In genomic region chr11:97114671-97115601, GRCm38 (mm10) we compare ENCODE assay signal across 8 mouse cellular contexts. TPM values are rescaled to one million over a fixed set of nuclear protein-coding genes. Genes with fewer than 3 reads are reported as not detected.
DNase-seq lines count a peak whose midpoint lies in the region; ATAC-seq and TF ChIP-seq lines count a peak whose summit lies in the region.

TSS of gene Tbx21 (minus strand) at chr11:97115331.

- no peak within 1 kb of the TSS for H3K27ac ChIP-seq in heart, adult 2 months
- no peak within 1 kb of the TSS for H3K27ac ChIP-seq in ES-Bruce4 (ENCODE audit: insufficient read depth, low read length)
- no peak within 1 kb of the TSS for H3K27ac ChIP-seq in hindbrain, embryonic 11.5 days (ENCODE audit: low read depth, low read length)
- H3K27ac ChIP-seq in midbrain, embryonic 14.5 days (replicated peaks; ENCODE audit: low read depth, low read length) = no peak within 1 kb of the TSS

- H3K36me3 ChIP-seq in heart, adult 2 months (ENCODE audit: control insufficient read depth, insufficient read depth, low read length) = no peaks in the 10 kb centered on the region
- H3K36me3 ChIP-seq in ES-Bruce4 (ENCODE audit: control insufficient read depth, insufficient read depth, low read length, poor library complexity, severe bottlenecking) = no peaks in the 10 kb centered on the region
- no peaks in the 10 kb centered on the region for H3K36me3 ChIP-seq in hindbrain, embryonic 11.5 days (ENCODE audit: control insufficient read depth, insufficient read depth, low read length)
- no peaks in the 10 kb centered on the region for H3K36me3 ChIP-seq in midbrain, embryonic 14.5 days (ENCODE audit: control insufficient read depth, insufficient read depth, low read length)

- H3K4me1 ChIP-seq in heart, adult 2 months (ENCODE audit: control insufficient read depth, insufficient read depth, low read length) = no peaks in the 10 kb centered on the region
- H3K4me1 ChIP-seq in ES-Bruce4 (ENCODE audit: control insufficient read depth, insufficient read depth, low read length) = no peaks in the 10 kb centered on the region
- H3K4me1 ChIP-seq in hindbrain, embryonic 11.5 days (replicated peaks; ENCODE audit: control insufficient read depth, insufficient read depth, low read length) = peaks cover 7% of the 10 kb centered on the region; the same call in 1 of the 2 replicates
- peaks cover 10% of the 10 kb centered on the region; the same call in 1 of the 2 replicates for H3K4me1 ChIP-seq in midbrain, embryonic 14.5 days (ENCODE audit: control insufficient read depth, insufficient read depth, low read length)

- TF ChIP-seq CTCF in heart, adult 2 months (IDR thresholded peaks at IDR 0.05) = no peak
- TF ChIP-seq CTCF in ES-Bruce4 (IDR thresholded peaks at IDR 0.05; ENCODE audit: low read depth, low read length) = no peak

- peak within 1 kb of the TSS; percentile 74 for H3K4me2 ChIP-seq in hindbrain, embryonic 11.5 days (replicated peaks; ENCODE audit: low read depth, low read length)
- peak within 1 kb of the TSS; percentile 55 for H3K4me2 ChIP-seq in midbrain, embryonic 14.5 days (ENCODE audit: low read length)

- peak within 1 kb of the TSS; percentile 44 for H3K4me3 ChIP-seq in heart, adult 2 months
- H3K4me3 ChIP-seq in ES-Bruce4 (ENCODE audit: low read depth, low read length) = peak within 1 kb of the TSS; percentile 71
- H3K4me3 ChIP-seq in hindbrain, embryonic 11.5 days (ENCODE audit: low read depth, low read length) = peak within 1 kb of the TSS; percentile 39
- peak within 1 kb of the TSS; percentile 30 for H3K4me3 ChIP-seq in midbrain, embryonic 14.5 days (replicated peaks; ENCODE audit: low read depth, low read length)

- H3K9me3 ChIP-seq in ES-Bruce4 (replicated peaks; ENCODE audit: control insufficient read depth, insufficient read depth, low read length, poor library complexity, severe bottlenecking) = no peaks in the 10 kb centered on the region
- no peaks in the 10 kb centered on the region for H3K9me3 ChIP-seq in hindbrain, embryonic 11.5 days (ENCODE audit: control insufficient read depth, low read length)
- no peaks in the 10 kb centered on the region for H3K9me3 ChIP-seq in midbrain, embryonic 14.5 days (ENCODE audit: control insufficient read depth, low read length)

- no peak for TF ChIP-seq POLR2A in heart, adult 2 months (IDR thresholded peaks at IDR 0.05; ENCODE audit: insufficient read depth, low read depth, low read length)
- no peak for TF ChIP-seq POLR2A in ES-Bruce4 (IDR thresholded peaks at IDR 0.05; ENCODE audit: insufficient read depth, low read length)

- ATAC-seq in hindbrain, embryonic 11.5 days (ENCODE audit: low FRiP score) = no peak
- no peak for ATAC-seq in midbrain, embryonic 14.5 days (ENCODE audit: low FRiP score, low TSS enrichment)
- ATAC-seq in erythroblast, adult 5-6 weeks (replicated peaks; ENCODE audit: low FRiP score, poor library complexity, severe bottlenecking) = no peak

- no peak for TF ChIP-seq EP300 in heart, adult 2 months (IDR thresholded peaks at IDR 0.05; ENCODE audit: insufficient read depth, low read depth, low read length)
- no peak for TF ChIP-seq EP300 in ES-Bruce4 (IDR thresholded peaks at IDR 0.05; ENCODE audit: insufficient read depth, low read depth, low read length)

- H3K9ac ChIP-seq in heart, adult 2 months (ENCODE audit: low read depth, low read length) = no peak within 1 kb of the TSS
- peak within 1 kb of the TSS; percentile 64 for H3K9ac ChIP-seq in ES-Bruce4 (ENCODE audit: low read depth, poor library complexity, severe bottlenecking)
- H3K9ac ChIP-seq in hindbrain, embryonic 11.5 days (ENCODE audit: low read depth, low read length) = peak within 1 kb of the TSS; percentile 38
- no peak within 1 kb of the TSS for H3K9ac ChIP-seq in midbrain, embryonic 14.5 days (replicated peaks; ENCODE audit: low read length)

- no peak for DNase-seq in heart, adult 2 months
- DNase-seq in heart, postnatal 4 days = no peak
- peak; percentile 56 for DNase-seq in hindbrain, embryonic 11.5 days (ENCODE audit: low spot score)
- peak; percentile 49 for DNase-seq in midbrain, embryonic 14.5 days
- peak; percentile 71 for DNase-seq in thymus, postnatal 4 days
- DNase-seq in lung, postnatal 36 days = no peak

- peaks cover 10% of the 10 kb centered on the region for H3K27me3 ChIP-seq in heart, adult 2 months (ENCODE audit: control insufficient read depth, insufficient read depth, low read length)
- H3K27me3 ChIP-seq in ES-Bruce4 (ENCODE audit: control insufficient read depth, insufficient read depth, low read length, poor library complexity, severe bottlenecking) = peaks cover 17% of the 10 kb centered on the region
- peaks cover 45% of the 10 kb centered on the region for H3K27me3 ChIP-seq in hindbrain, embryonic 11.5 days (ENCODE audit: control insufficient read depth, insufficient read depth, low read length)
- peaks cover 48% of the 10 kb centered on the region for H3K27me3 ChIP-seq in midbrain, embryonic 14.5 days (ENCODE audit: control insufficient read depth, insufficient read depth, low read length)

- intact Hi-C loops in heart, adult 2 months (cut with DNase I) = no loop called here

- no peaks in the 10 kb centered on the region for H3K79me2 ChIP-seq in heart, adult 2 months (replicated peaks; ENCODE audit: control insufficient read depth, insufficient read depth, low read length)

- WGBS in heart, adult 2 months = 2% methylated on average over 86 of the region's 87 CpGs
- 1% methylated on average over 80 of the region's 87 CpGs for WGBS in hindbrain, embryonic 11.5 days
- under 1% methylated on average over 87 of the region's 87 CpGs for WGBS in midbrain, embryonic 14.5 days

RNA-seq across cellular contexts. Expression of gene Tbx21, which starts in this region (rescaled TPM):
- not detected for total RNA-seq in heart, adult 2 months (2021)
- 0.15 and 0.45 TPM in 2 replicates for polyA plus RNA-seq in heart, adult 2 months (2012; rRNA removed)
- not detected for total RNA-seq in heart, postnatal 4 days (2021)
- polyA plus RNA-seq in ES-Bruce4 (2011; ENCODE audit: insufficient read depth, insufficient read length, low read depth, missing spikeins) = 0.24 TPM in 1 of 2 replicates, not detected in the other
- polyA plus RNA-seq in hindbrain, embryonic 11.5 days (2014; fragmentation: Nextera tagmentation; extraction: Ambion mirVana) = 0.11 and 0.23 TPM in 2 replicates
- polyA plus RNA-seq in midbrain, embryonic 14.5 days (2014; fragmentation: Nextera tagmentation; extraction: Ambion mirVana) = 0.13 TPM in 1 of 2 replicates, not detected in the other
- not detected in 2 replicates for total RNA-seq in erythroblast, adult 5-6 weeks (2015; ENCODE audit: low replicate concordance)
- total RNA-seq in erythroblast, adult 5-6 weeks (2017; ENCODE audit: low replicate concordance) = not detected in 2 replicates

Comparison
In these comparisons a context has a peak if more than half of its experiments do, and no peak if none do; other contexts are left out.
1. Peak in DNase-seq, H3K4me3 ChIP-seq, H3K9ac ChIP-seq and H3K4me2 ChIP-seq in hindbrain, embryonic 11.5 days; RNA of the gene not detected or under 1 TPM.
2. Peak in DNase-seq, H3K4me3 ChIP-seq and H3K4me2 ChIP-seq in midbrain, embryonic 14.5 days; RNA of the gene not detected or under 1 TPM.